Mouse (Mus musculus): ENCODE data around the gene Vmn1r123. TPM values are rescaled to one million over a fixed set of nuclear protein-coding genes. Genes with fewer than 3 reads are reported as not detected.
"Not testable (repeated sequence)": the region's sequence is repeated elsewhere in the genome, so short reads cannot be mapped to it uniquely, and the experiment has no call there.

Gene Vmn1r123
- polyA plus RNA-seq (2015; fragmentation: Nextera tagmentation; extraction: Ambion mirVana) = not detected in 2 replicates

GRCm38 (mm10) chr7:21161885-21162284, at the start of gene Vmn1r123:
TSS of gene Vmn1r123 (plus strand) at chr7:21162185.
- not testable (repeated sequence) for ATAC-seq (ENCODE audit: low read depth); H3K9ac ChIP-seq; H3K36me3 ChIP-seq; H3K4me2 ChIP-seq; H3K4me1 ChIP-seq (replicated peaks); H3K27me3 ChIP-seq; H3K9me3 ChIP-seq; H3K4me3 ChIP-seq; H3K27ac ChIP-seq (replicated peaks)
- 18% methylated on average over 1 of the region's 3 CpGs for WGBS

GRCm38 (mm10) chr7:21134028-21134427, 28.0 kb upstream of the Vmn1r123 start, which contains the start of gene Vmn1r122:
TSS of gene Vmn1r122 (minus strand) at chr7:21134128.
- not testable (repeated sequence) for ATAC-seq (ENCODE audit: low read depth); H3K4me1 ChIP-seq (replicated peaks); H3K4me2 ChIP-seq; H3K9ac ChIP-seq; H3K9me3 ChIP-seq; H3K27me3 ChIP-seq; H3K4me3 ChIP-seq; H3K27ac ChIP-seq (replicated peaks); H3K36me3 ChIP-seq
- WGBS = 58% methylated on average over 3 of the region's 3 CpGs

GRCm38 (mm10) chr7:21190323-21190722, 28.3 kb downstream of the Vmn1r123 start, which contains the start of gene Gm5157:
TSS of gene Gm5157 (minus strand) at chr7:21190423.
- not testable (repeated sequence) for H3K9me3 ChIP-seq; H3K9ac ChIP-seq; ATAC-seq (ENCODE audit: low read depth); H3K4me2 ChIP-seq; H3K4me1 ChIP-seq (replicated peaks); H3K36me3 ChIP-seq; H3K27ac ChIP-seq (replicated peaks); H3K4me3 ChIP-seq; H3K27me3 ChIP-seq
- 33% methylated on average over 1 of the region's 2 CpGs for WGBS

Other genes with a start within 250 kb of the Vmn1r123 start
- gene Vmn1r118, start 249.8 kb upstream of the Vmn1r123 start, polyA plus RNA-seq (2015; fragmentation: Nextera tagmentation; extraction: Ambion mirVana) = not detected in 2 replicates
- not detected in 2 replicates for gene Vmn1r119, start 149.7 kb upstream of the Vmn1r123 start, polyA plus RNA-seq (2015; fragmentation: Nextera tagmentation; extraction: Ambion mirVana)
- not detected in 2 replicates for gene Vmn1r120, start 108.4 kb upstream of the Vmn1r123 start, polyA plus RNA-seq (2015; fragmentation: Nextera tagmentation; extraction: Ambion mirVana)
- gene Vmn1r121, start 63.7 kb upstream of the Vmn1r123 start, polyA plus RNA-seq (2015; fragmentation: Nextera tagmentation; extraction: Ambion mirVana) = not detected in 2 replicates
- gene Vmn1r122, start 28.1 kb upstream of the Vmn1r123 start, polyA plus RNA-seq (2015; fragmentation: Nextera tagmentation; extraction: Ambion mirVana) = not detected in 2 replicates
- not detected in 2 replicates for gene Gm5157, start 28.2 kb downstream of the Vmn1r123 start, polyA plus RNA-seq (2015; fragmentation: Nextera tagmentation; extraction: Ambion mirVana)
- gene Vmn1r124, start 98.4 kb downstream of the Vmn1r123 start, polyA plus RNA-seq (2015; fragmentation: Nextera tagmentation; extraction: Ambion mirVana) = not detected in 2 replicates
- gene Vmn1r125, start 110.0 kb downstream of the Vmn1r123 start, polyA plus RNA-seq (2015; fragmentation: Nextera tagmentation; extraction: Ambion mirVana) = not detected in 2 replicates
- not detected in 2 replicates for gene Vmn1r126, start 139.3 kb downstream of the Vmn1r123 start, polyA plus RNA-seq (2015; fragmentation: Nextera tagmentation; extraction: Ambion mirVana)
- gene Vmn1r127, start 157.7 kb downstream of the Vmn1r123 start, polyA plus RNA-seq (2015; fragmentation: Nextera tagmentation; extraction: Ambion mirVana) = not detected in 2 replicates
- not detected in 2 replicates for gene Vmn1r128, start 187.2 kb downstream of the Vmn1r123 start, polyA plus RNA-seq (2015; fragmentation: Nextera tagmentation; extraction: Ambion mirVana)
- gene Vmn1r129, start 199.1 kb downstream of the Vmn1r123 start, polyA plus RNA-seq (2015; fragmentation: Nextera tagmentation; extraction: Ambion mirVana) = not detected in 2 replicates